Mouse (Mus musculus) neutrophil, adult 5-6 weeks (primary cell): ENCODE data around the gene Tmem182. TPM values are rescaled to one million over a fixed set of nuclear protein-coding genes. Genes with fewer than 3 reads are reported as not detected.

ENCODE experiments used
- ATAC-seq: fragments of 151-379, 151-347 bp; 2 replicates; pipeline ENCODE4 v1.8.0; 2017; ENCODE audit warnings: mild to moderate bottlenecking, moderate TSS enrichment; ENCODE audit not compliant: insufficient number of reproducible peaks, poor library complexity, low FRiP score, severe bottlenecking; ENCODE audit errors: extremely low read depth
- total RNA-seq: library from RNA; stranded (forward); fragments of 200-1000 nt; gene quantifications from 2 replicates; pipeline ENCODE4 v1.2.3, GENCODE M21; 2017

Tmem182 gene
- total RNA-seq, 1 experiment from 2014 or later: not detected

GRCm38 (mm10) chr1:40890246-40890645, 84.8 kb downstream of the Tmem182 start:
- no peak for ATAC-seq

- ATAC-seq: no peak
These were observed 98.3 kb downstream of the Tmem182 start for GRCm38 (mm10) chr1:40903712-40904111.

Other genes with a start within 250 kb of the Tmem182 start
- not detected in 2 replicates for gene Slc9a4, start 225.5 kb upstream of the Tmem182 start, total RNA-seq
- not detected in 2 replicates for gene Slc9a2, start 125.0 kb upstream of the Tmem182 start, total RNA-seq
- gene Mfsd9, start 14.9 kb upstream of the Tmem182 start, total RNA-seq: 2.5 and 3.0 TPM in 2 replicates